Mouse (Mus musculus): ENCODE results near the gene Spata31d1a.
"Not testable (repeated sequence)": the region's sequence is repeated elsewhere in the genome, so short reads cannot be mapped to it uniquely, and the experiment has no call there.

Spata31d1a gene

GRCm38 (mm10) chr13:59710230-59710629 lies at the start of gene Spata31d1a:
TSS of gene Spata31d1a (minus strand) at chr13:59710330.
- no peak for DNase-seq

- peak; percentile 36 for DNase-seq
Observed at GRCm38 (mm10) chr13:59756906-59757305, 46.8 kb upstream of the Spata31d1a start.

GRCm38 (mm10) chr13:59750310-59750709 lies 40.2 kb upstream of the Spata31d1a start:
- DNase-seq: no peak

DNA sequence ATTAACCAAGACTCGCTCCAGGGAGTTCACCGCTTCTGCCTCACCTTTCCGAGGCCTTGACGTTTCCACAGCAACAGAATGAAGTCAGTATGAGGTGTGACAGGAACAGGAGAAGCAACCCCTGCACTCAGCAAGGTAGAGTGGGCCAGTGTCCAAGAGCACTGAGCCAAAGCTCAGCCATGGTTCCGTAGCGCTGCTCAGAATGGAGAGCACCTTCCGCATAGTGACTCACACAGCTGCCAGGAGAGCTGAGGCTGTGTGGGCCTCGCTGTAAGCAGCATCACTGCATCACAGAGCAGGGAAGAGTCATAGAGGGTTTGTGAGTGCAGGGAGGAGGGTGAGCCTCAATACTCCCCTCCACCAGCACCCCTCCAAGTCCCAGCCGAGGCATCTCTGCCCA lies 36.6 kb upstream of the Spata31d1a start, which contains the start of gene 1700014D04Rik:
Gene 1700014D04Rik (minus strand): TSS at position 42 of the 400 bp plus-strand sequence.
- no peak for DNase-seq

- no peak for DNase-seq
Observed at GRCm38 (mm10) chr13:59746164-59746563, 36.0 kb upstream of the Spata31d1a start.

GRCm38 (mm10) chr13:59745462-59745861 lies 35.3 kb upstream of the Spata31d1a start:
- no peak for DNase-seq

DNA sequence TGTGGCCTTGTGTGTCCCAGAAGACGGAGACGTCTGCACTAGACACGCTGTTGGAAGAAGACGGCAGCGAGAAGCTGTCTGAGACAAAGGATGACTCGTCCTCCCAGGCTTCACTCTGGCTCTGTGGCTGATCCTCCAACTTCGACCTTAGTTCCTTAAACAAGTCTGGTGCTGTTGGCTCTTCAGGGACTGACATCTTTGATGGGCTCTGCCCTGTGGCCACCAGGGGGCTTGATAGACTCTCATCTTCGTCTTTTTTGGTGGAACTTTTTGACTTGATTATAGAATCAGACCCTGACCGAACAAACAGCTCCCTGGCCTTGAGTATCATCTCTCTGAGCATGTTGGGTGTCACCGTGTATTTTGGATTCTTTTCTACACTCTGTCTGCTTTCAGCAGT lies 31.6 kb upstream of the Spata31d1a start:
- peak; percentile 27 for DNase-seq

DNA sequence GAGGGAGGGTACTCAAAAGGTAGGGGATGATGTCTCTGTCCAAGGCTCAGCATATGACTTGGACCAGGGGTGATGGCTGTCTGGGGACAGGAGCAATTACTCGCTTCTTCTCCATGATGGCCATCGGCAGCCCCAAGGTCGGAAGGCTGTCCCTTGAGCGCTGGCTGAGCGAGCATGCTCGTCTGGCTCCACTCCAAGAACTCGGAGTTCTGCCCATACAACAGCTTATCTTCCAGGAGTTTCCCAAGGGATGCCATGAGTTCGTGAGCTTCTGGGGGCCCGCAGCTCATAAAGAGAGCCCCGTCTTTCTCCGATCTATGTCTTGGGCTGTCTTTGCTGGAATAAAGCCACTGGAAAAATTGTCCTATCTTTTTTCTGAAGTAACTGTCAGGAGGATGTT lies 31.0 kb upstream of the Spata31d1a start:
- peak; percentile 28 for DNase-seq

GRCm38 (mm10) chr13:59739397-59739796 lies 29.3 kb upstream of the Spata31d1a start:
- DNase-seq: no peak

- no peak for DNase-seq
Observed at GRCm38 (mm10) chr13:59738455-59738854, 28.3 kb upstream of the Spata31d1a start.

DNA sequence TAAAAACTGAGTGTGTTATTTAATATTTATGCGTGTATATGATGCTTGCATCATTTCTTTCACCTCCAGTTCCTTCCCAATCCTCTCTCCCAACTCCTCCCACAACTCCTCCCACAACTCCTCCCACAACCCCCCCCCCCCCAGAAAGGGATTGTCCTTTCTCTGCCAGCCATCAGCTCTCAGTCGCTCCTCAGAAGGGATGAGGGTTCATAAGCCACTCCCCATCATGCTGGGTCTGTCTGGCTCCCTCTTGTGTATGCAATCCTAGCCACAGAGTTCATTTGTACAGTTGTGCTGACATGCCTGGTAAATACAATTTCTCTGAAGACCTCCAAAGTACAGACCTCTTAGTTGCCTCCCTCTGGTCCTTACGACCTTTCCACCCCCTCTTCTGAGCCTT lies 25.1 kb upstream of the Spata31d1a start:
- no peak for DNase-seq

DNA sequence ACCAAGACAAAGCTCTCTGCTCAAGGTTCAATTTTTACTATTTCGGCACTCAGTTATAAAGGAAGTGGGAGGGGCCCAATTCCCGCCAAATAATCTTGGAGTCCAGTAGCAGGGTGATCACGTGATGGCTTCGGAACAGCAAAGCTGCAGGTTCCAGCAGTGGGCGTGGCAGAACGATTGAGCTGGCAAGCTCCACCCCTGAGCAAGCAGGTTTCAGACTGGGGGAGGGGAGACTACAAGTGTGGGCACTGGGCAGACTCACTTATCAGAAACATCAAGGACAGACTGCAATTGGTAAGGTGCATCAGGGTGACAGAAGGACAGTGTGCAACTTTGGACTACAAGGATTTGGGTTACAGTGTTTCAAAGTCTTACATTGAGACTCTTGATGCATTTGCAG lies 24.2 kb upstream of the Spata31d1a start:
- DNase-seq: not testable (repeated sequence)

DNA sequence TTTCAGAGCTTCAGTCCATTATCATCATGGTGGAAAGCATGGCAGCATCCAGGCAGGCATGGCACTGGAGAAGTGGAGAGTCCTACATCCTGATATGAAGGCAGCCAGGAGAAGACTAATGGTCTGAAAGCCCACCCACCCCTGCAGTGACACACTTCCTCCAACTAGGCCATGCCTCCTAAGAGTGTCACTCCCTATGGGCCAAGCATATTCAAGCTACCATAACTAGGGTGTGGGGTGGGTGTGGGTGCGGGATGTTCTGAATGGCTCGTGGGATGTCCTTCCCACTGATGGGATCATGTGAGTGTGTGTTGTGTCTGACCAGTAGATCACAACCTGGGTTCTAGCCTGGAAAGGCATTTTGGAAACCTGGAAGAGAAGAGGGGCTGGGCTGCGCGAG lies 23.8 kb upstream of the Spata31d1a start:
- no peak for DNase-seq

DNA sequence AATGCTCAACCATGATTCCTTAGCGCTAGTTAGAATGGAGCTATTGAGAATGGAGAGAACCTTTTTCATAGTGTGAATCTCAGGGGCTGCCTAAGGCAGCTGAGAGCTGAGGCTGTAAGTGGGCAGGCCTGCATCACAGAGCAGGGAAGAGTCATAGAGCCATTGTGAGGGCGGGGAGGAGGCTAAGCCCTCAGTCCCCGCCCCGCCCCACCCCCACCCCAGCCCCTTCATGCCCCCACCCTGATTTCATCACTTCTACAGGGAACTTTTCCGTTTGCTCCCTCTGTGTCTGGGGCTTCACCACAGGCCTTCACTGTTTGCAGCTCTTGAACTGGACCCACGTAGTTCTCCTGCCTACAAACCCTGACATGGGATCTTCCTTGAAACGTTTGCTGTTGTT lies 21.5 kb upstream of the Spata31d1a start, which contains the start of gene Spata31d1d:
Gene Spata31d1d (minus strand): TSS at position 101 of the 400 bp plus-strand sequence.
- DNase-seq: no peak

DNA sequence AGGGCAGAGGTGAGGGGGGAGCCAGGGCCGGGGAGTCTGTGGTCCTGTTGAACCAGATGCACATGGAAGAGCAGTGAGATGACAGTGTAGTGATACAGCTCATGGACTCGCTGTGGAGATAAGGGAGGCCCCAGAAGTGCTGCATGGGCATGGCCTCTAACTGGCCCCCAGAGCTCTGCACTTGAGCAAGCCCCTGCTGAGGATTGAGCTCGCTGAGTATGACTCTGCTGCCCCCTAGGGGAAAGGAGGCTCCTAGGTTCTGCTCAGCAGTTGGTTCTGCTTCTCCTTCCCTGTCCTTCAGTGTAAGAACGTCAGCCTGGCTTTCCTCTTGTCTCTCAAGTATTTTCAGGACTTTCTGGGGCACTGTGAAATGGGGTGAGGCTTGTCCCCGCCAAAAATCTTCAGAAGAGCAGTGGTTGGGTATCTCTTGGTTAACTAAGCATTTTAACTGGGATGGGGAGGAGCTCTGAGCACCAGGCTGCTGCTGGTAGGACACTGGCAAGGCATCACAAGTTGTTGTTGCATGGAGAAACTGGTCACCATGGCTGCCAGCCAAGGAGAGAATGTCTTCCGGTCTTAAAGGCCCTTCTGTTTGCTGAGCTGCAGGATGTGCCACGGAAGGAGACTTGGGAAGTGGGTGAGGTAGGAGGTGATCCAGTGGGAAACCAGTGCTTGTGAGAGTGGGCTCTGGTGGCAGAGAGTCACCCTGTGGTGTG lies 18.4 kb upstream of the Spata31d1a start:
- peak; percentile 85 for DNase-seq

GRCm38 (mm10) chr13:59726139-59726867 lies 16.2 kb upstream of the Spata31d1a start:
- DNase-seq: no peak

GRCm38 (mm10) chr13:59722089-59722488 lies 12.0 kb upstream of the Spata31d1a start:
- DNase-seq: not testable (repeated sequence)

DNA sequence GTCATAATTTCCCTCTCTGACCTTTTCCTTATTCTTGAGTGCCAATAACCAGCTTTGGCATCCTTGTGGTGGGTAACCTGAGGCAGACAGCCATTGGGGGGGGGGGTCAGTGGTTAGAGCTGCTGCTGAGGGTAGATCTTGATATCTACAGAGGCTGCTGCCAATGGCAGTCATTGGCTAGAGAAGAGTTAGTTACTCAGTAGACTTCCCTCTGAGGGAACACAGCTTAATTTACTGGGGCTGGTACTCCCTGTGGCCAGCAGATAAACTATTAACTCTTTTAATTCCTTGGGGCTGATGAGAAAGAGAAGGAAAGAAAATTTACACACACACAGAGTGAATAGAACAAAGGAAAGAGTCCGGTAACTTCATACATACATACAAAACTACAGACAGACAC lies 9.3 kb upstream of the Spata31d1a start:
- DNase-seq: no peak

- DNase-seq: peak; percentile 35
Observed at GRCm38 (mm10) chr13:59718857-59719440, 8.8 kb upstream of the Spata31d1a start.

DNA sequence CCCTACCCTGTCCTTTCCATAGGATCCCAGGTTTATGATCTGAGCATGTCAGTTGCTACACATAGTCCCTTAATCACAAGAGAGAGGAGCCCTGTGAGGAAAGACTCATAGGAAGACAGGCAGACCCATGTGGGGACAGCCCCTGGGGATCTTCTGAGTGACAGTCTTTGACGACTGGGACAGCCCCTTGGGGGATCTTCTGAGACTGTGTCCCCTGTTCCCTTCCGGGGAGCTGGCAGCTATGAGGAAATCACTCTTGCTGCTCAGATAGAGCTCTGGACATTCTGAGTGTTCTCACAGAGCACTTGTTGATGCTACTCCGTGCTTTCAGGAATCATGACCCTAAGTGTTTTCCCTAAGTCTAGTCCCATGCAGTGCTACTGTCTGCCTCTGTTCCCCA lies 3.6 kb upstream of the Spata31d1a start:
- DNase-seq: no peak

DNA sequence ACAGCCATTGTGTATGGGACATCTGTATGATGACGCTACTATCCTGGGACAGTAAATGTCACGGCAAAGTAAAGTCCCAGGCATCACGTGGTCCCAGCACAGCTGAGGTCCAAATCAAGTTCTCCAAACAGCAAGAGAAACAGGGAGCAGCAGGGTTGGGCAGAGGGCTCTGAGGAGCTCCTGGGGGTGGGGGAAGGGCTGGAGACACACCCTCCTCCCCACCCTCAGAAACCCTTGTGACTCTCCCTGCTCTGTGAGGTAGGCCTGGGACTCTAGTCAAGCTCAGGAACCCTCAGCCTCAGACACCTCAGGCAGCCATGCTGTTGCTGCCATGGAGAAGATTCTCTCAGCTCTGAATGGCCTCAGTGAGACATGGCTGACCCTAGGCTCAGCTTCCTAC lies 1.9 kb upstream of the Spata31d1a start, which contains the start of gene Spata31d1b:
Gene Spata31d1b (plus strand): TSS at position 301 of the 400 bp plus-strand sequence.
- DNase-seq: not testable (repeated sequence)

- DNase-seq: peak; percentile 57
Observed at GRCm38 (mm10) chr13:59704562-59704961, 5.6 kb downstream of the Spata31d1a start.

DNA sequence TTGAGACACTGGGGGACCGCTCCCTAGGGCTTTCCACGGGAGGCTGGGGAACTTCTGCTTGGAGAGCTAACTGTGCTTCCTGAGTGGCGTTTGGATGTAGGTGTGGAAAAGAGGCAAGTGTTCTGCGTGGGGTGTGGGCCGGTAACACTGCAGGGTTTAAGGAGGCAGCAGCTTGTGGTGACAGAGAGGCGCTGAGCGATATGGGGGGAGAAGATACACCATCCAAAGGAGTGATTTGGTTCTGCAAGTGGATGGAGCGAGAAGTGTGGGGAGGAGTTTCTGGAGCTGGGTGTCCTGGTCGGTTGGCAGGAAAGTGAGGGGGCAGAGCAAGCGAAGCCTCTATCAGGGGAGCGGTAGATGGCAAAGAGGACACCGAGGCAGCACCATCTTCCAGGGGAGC lies 6.6 kb downstream of the Spata31d1a start:
- no peak for DNase-seq

- DNase-seq: peak; percentile 12
Observed at GRCm38 (mm10) chr13:59700137-59700536, 10.0 kb downstream of the Spata31d1a start.
